ENCODE assay signal across 11 mouse cellular contexts in the genomic region with DNA sequence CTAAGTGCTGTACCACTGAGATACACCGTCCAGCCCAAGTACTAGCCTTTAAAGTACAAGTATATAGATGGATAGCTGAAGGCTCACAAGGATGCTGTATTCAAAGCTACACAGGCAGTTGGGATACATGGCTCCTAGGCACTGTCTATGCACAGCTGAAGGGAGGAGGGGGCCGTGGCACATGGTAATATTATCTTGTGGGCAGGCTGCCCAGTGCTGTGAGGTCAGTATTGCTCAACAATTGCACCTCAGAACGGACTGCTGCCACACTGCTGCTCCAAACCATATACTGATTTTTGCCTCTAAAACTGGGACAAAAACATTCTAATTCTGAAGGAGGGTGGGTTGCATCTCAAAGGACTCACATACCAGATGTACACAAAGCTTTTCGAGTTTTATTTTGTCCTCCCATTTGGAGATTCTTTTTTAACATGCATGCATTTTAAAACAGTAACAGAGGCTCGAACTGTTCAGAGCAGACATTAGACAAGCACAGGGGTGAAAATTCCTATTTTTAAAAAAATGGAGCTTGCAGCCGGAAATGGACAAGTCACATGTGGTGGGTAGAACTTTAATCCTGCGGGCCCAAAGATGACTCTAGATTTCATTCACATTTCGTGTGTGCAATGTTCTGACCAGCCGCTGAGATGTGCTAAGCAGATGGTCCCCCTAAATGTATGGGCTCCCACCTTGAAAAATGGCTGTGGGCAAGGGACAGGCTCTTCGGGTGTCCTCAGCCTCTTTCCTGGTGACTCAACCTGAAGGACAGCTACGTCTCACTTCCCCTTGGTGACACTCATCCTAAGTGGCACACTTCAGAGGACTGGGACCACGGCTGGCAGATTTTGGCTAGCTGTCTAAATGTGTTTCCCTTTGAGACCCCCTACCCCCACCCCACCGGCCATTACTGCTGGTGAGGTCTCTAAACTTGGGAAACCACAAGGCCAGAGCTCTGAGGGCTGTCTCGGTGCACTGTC. TPM values are rescaled to one million over a fixed set of nuclear protein-coding genes. Genes with fewer than 3 reads are reported as not detected.
DNase-seq lines count a peak whose midpoint lies in the region; ATAC-seq and TF ChIP-seq lines count a peak whose summit lies in the region.
"Had no signal": no experiment of that assay in that cellular context is flagged by ENCODE, and none has a peak within 500 bp of the region (broad histone marks: within the 10 kb centered on the region; RNA-seq: fewer than 3 reads in every experiment).

No protein-coding gene starts in this region.

- H3K36me3 ChIP-seq in hindbrain, embryonic 15.5 days = peaks cover 57% of the 10 kb centered on the region
- H3K36me3 ChIP-seq in hindbrain, postnatal 0 days (ENCODE audit: insufficient read depth, low read length) = peaks cover 50% of the 10 kb centered on the region
- H3K36me3 ChIP-seq in C2C12 (ENCODE audit: control insufficient read depth, insufficient read depth) = peaks cover 83% of the 10 kb centered on the region

- H3K4me3 ChIP-seq in hindbrain, embryonic 15.5 days = no peak overlapping the region
- H3K4me3 ChIP-seq in hindbrain, postnatal 0 days (ENCODE audit: low read length) = no peak overlapping the region
- no peak overlapping the region for H3K4me3 ChIP-seq in C2C12 (ENCODE audit: insufficient read depth, poor library complexity, severe bottlenecking)

- ATAC-seq in hindbrain, embryonic 15.5 days (ENCODE audit: low FRiP score, low read depth) = 0 out of 2 replicates have a peak, but pooled peaks have one; percentile 10
- ATAC-seq in hindbrain, postnatal 0 days = no peak

- no peaks in the 10 kb centered on the region for H3K27me3 ChIP-seq in hindbrain, embryonic 15.5 days
- no peaks in the 10 kb centered on the region for H3K27me3 ChIP-seq in hindbrain, postnatal 0 days (ENCODE audit: insufficient read depth, low read length)
- no peaks in the 10 kb centered on the region for H3K27me3 ChIP-seq in C2C12 (ENCODE audit: control insufficient read depth, insufficient read depth, insufficient read length)

- no peak for TF ChIP-seq CTCF in hindbrain, postnatal 0 days (IDR thresholded peaks at IDR 0.05; ENCODE audit: low read depth)
- no peak for TF ChIP-seq CTCF in C2C12 (IDR thresholded peaks at IDR 0.05; ENCODE audit: control insufficient read depth, insufficient read depth, insufficient read length)

- DNase-seq in hindbrain, postnatal 0 days (ENCODE audit: low spot score) = no peak
- DNase-seq in adrenal gland, postnatal 14 days = peak; percentile 71
- peak; percentile 60 for DNase-seq in heart, postnatal 4 days
- no peak for DNase-seq in urinary bladder, postnatal 4 days (ENCODE audit: low spot score in 2 of 2)
- DNase-seq in yolk sac, embryonic 10.5 days (ENCODE audit: low spot score) = no peak
- no peak for DNase-seq in spleen, postnatal 14 days (ENCODE audit: low spot score in 2 of 2)

- peaks cover 2% of the 10 kb centered on the region for H3K79me2 ChIP-seq in C2C12 (ENCODE audit: control insufficient read depth, insufficient read depth)

- H3K4me1 ChIP-seq in hindbrain, embryonic 15.5 days (replicated peaks) = no peaks in the 10 kb centered on the region
- no peaks in the 10 kb centered on the region for H3K4me1 ChIP-seq in hindbrain, postnatal 0 days (ENCODE audit: insufficient read depth, low read length)

- H3K27ac ChIP-seq in hindbrain, embryonic 15.5 days (replicated peaks) = no peak overlapping the region
- no peak overlapping the region for H3K27ac ChIP-seq in hindbrain, postnatal 0 days
- H3K27ac ChIP-seq: kidney, postnatal 0 days; liver, embryonic 14.5 days had no signal

- H3K9me3 ChIP-seq in hindbrain, embryonic 15.5 days = no peaks in the 10 kb centered on the region
- no peaks in the 10 kb centered on the region for H3K9me3 ChIP-seq in hindbrain, postnatal 0 days (ENCODE audit: low read length)
- H3K9me3 ChIP-seq: G1E had no signal

- H3K79me3 ChIP-seq in C2C12 (ENCODE audit: low read depth) = no peaks in the 10 kb centered on the region

- H3K9ac ChIP-seq in hindbrain, embryonic 15.5 days = no peak overlapping the region
- no peak overlapping the region for H3K9ac ChIP-seq in hindbrain, postnatal 0 days (replicated peaks; ENCODE audit: low read length)
- H3K9ac ChIP-seq: liver, embryonic 14.5 days had no signal

- WGBS in hindbrain, embryonic 15.5 days = 90% methylated on average over 14 of the region's 14 CpGs
- 86% methylated on average over 14 of the region's 14 CpGs for WGBS in hindbrain, postnatal 0 days

- no peak overlapping the region for H3K4me2 ChIP-seq in hindbrain, embryonic 15.5 days
- no peak overlapping the region for H3K4me2 ChIP-seq in hindbrain, postnatal 0 days (ENCODE audit: low read depth, low read length)

- no peak overlapping the region for H3ac ChIP-seq in C2C12 (ENCODE audit: control insufficient read depth, insufficient read length, low read depth)

TF ChIP-seq in C2C12, 6 proteins besides CTCF, POLR2A, EP300 and RAD21:
- TF ChIP-seq CEBPB (IDR thresholded peaks at IDR 0.05; ENCODE audit: low read depth) (peak; percentile 97), FOSL1 (IDR thresholded peaks at IDR 0.05; ENCODE audit: insufficient read depth, low read length, poor library complexity, severe bottlenecking) (no peak)

RNA-seq across cellular contexts. Expression of a gene that starts 11.9 kb away (rescaled TPM):
- polyA plus RNA-seq in hindbrain, embryonic 15.5 days (2015; fragmentation: Nextera tagmentation; extraction: Ambion mirVana) = 416 and 449 TPM in 2 replicates
- total RNA-seq in hindbrain, postnatal 0 days (2014; rRNA removed) = 453 and 498 TPM in 2 replicates
- 499 and 523 TPM in 2 replicates for polyA plus RNA-seq in hindbrain, postnatal 0 days (2015; fragmentation: Nextera tagmentation; extraction: Ambion mirVana)
- polyA plus RNA-seq in C2C12 (2012; fragmentation: generic; extraction: Trizol) = 690 TPM
- 216 and 225 TPM in 2 replicates for total RNA-seq in adrenal gland, postnatal 14 days (2021)
- total RNA-seq in heart, postnatal 4 days (2021) = 100 to 1,000 TPM; 186 to 196 TPM

RNA-seq across cellular contexts. Expression of a gene that starts 14.8 kb away (rescaled TPM):
- 18.9 and 19.5 TPM in 2 replicates for polyA plus RNA-seq in hindbrain, embryonic 15.5 days (2015; fragmentation: Nextera tagmentation; extraction: Ambion mirVana)
- total RNA-seq in hindbrain, postnatal 0 days (2014; rRNA removed) = 11.3 and 18.0 TPM in 2 replicates
- 13.3 and 14.8 TPM in 2 replicates for polyA plus RNA-seq in hindbrain, postnatal 0 days (2015; fragmentation: Nextera tagmentation; extraction: Ambion mirVana)
- polyA plus RNA-seq in C2C12 (2012; fragmentation: generic; extraction: Trizol) = 29.2 TPM
- 28.1 and 32.6 TPM in 2 replicates for total RNA-seq in adrenal gland, postnatal 14 days (2021)
- total RNA-seq in heart, postnatal 4 days (2021) = 10 to 100 TPM; 31.3 to 31.8 TPM

RNA-seq across cellular contexts. Expression of a gene that starts 29.4 kb away (rescaled TPM):
- 4.0 and 4.2 TPM in 2 replicates for polyA plus RNA-seq in hindbrain, embryonic 15.5 days (2015; fragmentation: Nextera tagmentation; extraction: Ambion mirVana)
- total RNA-seq in hindbrain, postnatal 0 days (2014; rRNA removed) = 127 TPM in 2 replicates
- 4.3 and 5.1 TPM in 2 replicates for polyA plus RNA-seq in hindbrain, postnatal 0 days (2015; fragmentation: Nextera tagmentation; extraction: Ambion mirVana)
- polyA plus RNA-seq in C2C12 (2012; fragmentation: generic; extraction: Trizol) = 28.3 TPM
- total RNA-seq in adrenal gland, postnatal 14 days (2021) = 24.8 and 34.7 TPM in 2 replicates
- total RNA-seq in heart, postnatal 4 days (2021) = 10 to 100 TPM; 19.8 to 21.5 TPM

RNA-seq across cellular contexts. Expression of a gene that starts 29.4 kb away (rescaled TPM):
- polyA plus RNA-seq in hindbrain, embryonic 15.5 days (2015; fragmentation: Nextera tagmentation; extraction: Ambion mirVana) = 33.2 and 37.0 TPM in 2 replicates
- 21.2 and 24.0 TPM in 2 replicates for total RNA-seq in hindbrain, postnatal 0 days (2014; rRNA removed)
- polyA plus RNA-seq in hindbrain, postnatal 0 days (2015; fragmentation: Nextera tagmentation; extraction: Ambion mirVana) = 47.6 and 52.0 TPM in 2 replicates
- 110 TPM for polyA plus RNA-seq in C2C12 (2012; fragmentation: generic; extraction: Trizol)
- total RNA-seq in adrenal gland, postnatal 14 days (2021) = 277 and 297 TPM in 2 replicates
- 10 to 100 TPM; 96.7 to 98.0 TPM for total RNA-seq in heart, postnatal 4 days (2021)

RNA-seq across cellular contexts. Expression of a gene that starts 51.3 kb away (rescaled TPM):
- 14.9 and 16.2 TPM in 2 replicates for polyA plus RNA-seq in hindbrain, embryonic 15.5 days (2015; fragmentation: Nextera tagmentation; extraction: Ambion mirVana)
- total RNA-seq in hindbrain, postnatal 0 days (2014; rRNA removed) = 13.3 and 14.2 TPM in 2 replicates
- 11.9 and 12.9 TPM in 2 replicates for polyA plus RNA-seq in hindbrain, postnatal 0 days (2015; fragmentation: Nextera tagmentation; extraction: Ambion mirVana)
- polyA plus RNA-seq in C2C12 (2012; fragmentation: generic; extraction: Trizol) = 8.7 TPM
- 17.6 and 18.7 TPM in 2 replicates for total RNA-seq in adrenal gland, postnatal 14 days (2021)
- 10 to 100 TPM; 10.8 to 11.7 TPM for total RNA-seq in heart, postnatal 4 days (2021)

Comparison
In these comparisons a context has a peak if more than half of its experiments do, and no peak if none do; other contexts are left out.
1. DNase-seq: peak in adrenal gland, postnatal 14 days (single experiment) and heart, postnatal 4 days (single experiment); none in hindbrain, postnatal 0 days (single experiment), urinary bladder, postnatal 4 days (0 of 2), yolk sac, embryonic 10.5 days (single experiment) and spleen, postnatal 14 days (0 of 2).